Mouse (Mus musculus) G1E (cell line): ENCODE results near the gene Gm28051.

Experiments
- CTCF ChIP-seq: IDR thresholded peaks from 2 replicates; pipeline ENCODE4 v1.5.1; 2012; ENCODE audit warnings: low read depth, low read length, inconsistent platforms, mixed read lengths
- GATA1 ChIP-seq: IDR thresholded peaks from 2 replicates; pipeline ENCODE4 v1.6.1; 2012; ENCODE audit warnings: borderline replicate concordance, low read length, inconsistent platforms, mixed read lengths
- POLR2AphosphoS5 ChIP-seq: IDR thresholded peaks from 2 replicates; pipeline ENCODE4 v1.6.1; 2012; ENCODE audit warnings: low read depth, low read length, inconsistent platforms; ENCODE audit not compliant: insufficient replicate concordance
- TAL1 ChIP-seq: conservative IDR thresholded peaks from 2 replicates; pipeline ENCODE4 v1.6.1; 2012; ENCODE audit warnings: low read depth, low read length, inconsistent platforms, mixed read lengths

DNA sequence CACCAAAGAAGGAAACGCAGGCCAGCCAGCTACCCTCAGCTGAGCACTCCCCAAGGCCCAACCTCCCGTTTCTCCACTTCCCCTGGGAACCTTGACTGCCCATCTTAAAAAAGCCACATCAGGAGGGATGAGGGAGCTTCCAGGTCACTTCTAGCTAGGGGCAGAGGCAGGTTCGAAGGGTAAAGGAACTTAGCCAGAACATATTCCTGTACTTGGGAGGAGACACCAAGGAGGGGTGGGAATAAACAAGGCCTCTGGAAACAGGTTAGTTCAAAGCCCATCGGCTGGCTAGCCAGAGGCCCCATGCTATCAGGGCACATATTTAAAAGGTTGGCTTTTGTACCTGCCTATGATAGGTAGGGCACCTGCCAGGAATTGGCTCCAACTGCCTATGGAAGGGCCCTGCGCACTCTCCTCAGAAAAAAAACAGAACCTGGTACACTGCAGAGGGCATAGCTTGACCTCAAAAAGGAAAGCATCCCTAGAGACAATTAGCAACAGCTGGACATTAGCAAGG is 55.8 kb downstream of the Gm28051 start:
- TF ChIP-seq CTCF (no peak), GATA1 (no peak), POLR2AphosphoS5 (no peak), TAL1 (no peak)
